Mouse (Mus musculus) ovary, adult 10 weeks (tissue): Measurements from ENCODE around the gene Dhx30. TPM values are rescaled to one million over a fixed set of nuclear protein-coding genes. Genes with fewer than 3 reads are reported as not detected.

Experiments used
- polyA plus RNA-seq: library from polyadenylated mRNA; stranded (reverse); fragments of 350-450 nt; fragmentation: Illumina TruSeq; extraction: RNeasy Lipid Tissue Mini Kit (QIAGEN cat#74804); gene quantifications from one replicate; pipeline ENCODE4 v1.2.3, GENCODE M21; 2014

Gene Dhx30
- 43.1 TPM for polyA plus RNA-seq

GRCm38 (mm10) chr9:110117779-110118139 lies at the start of gene Dhx30:
Gene Dhx30 (minus strand): TSS chr9:110117830.

GRCm38 (mm10) chr9:110116977-110117778 lies 452 bp downstream of the Dhx30 start, which contains the start of gene Smarcc1:
Gene Smarcc1 (plus strand): TSS chr9:110117708.

Other genes starting within 250 kb of the Dhx30 start
- 27.1 TPM for gene Cdc25a, start 242.3 kb downstream of the Dhx30 start, polyA plus RNA-seq
- 50.9 TPM for gene Map4, start 186.4 kb downstream of the Dhx30 start, polyA plus RNA-seq
- gene Smarcc1, start 122 bp downstream of the Dhx30 start, polyA plus RNA-seq, result 158 TPM
- 0.66 TPM for gene Cspg5, start 126.0 kb upstream of the Dhx30 start, polyA plus RNA-seq
- gene Elp6, start 187.3 kb upstream of the Dhx30 start, polyA plus RNA-seq, result 0.94 TPM
- gene Scap, start 215.5 kb upstream of the Dhx30 start, polyA plus RNA-seq, result 2.3 TPM